Mouse (Mus musculus): ENCODE results near the gene Prr29. TPM values are rescaled to one million over a fixed set of nuclear protein-coding genes. Genes with fewer than 3 reads are reported as not detected.

The Prr29 gene
- polyA plus RNA-seq, 1 experiment: 0.87 TPM

- peak; percentile 73 to 83 for DNase-seq
- peaks cover 12% of the 10 kb centered on the region; the same call in 1 of the 2 replicates for H3K4me1 ChIP-seq (ENCODE audit: control insufficient read depth, insufficient read depth, low read length)
- peak overlapping the region; percentile 39; the same call in 1 of the 2 replicates for H3K27ac ChIP-seq (ENCODE audit: insufficient read depth, low read length)
- WGBS: 42% methylated on average over 19 of the region's 19 CpGs
- no peaks in the 10 kb centered on the region for H3K27me3 ChIP-seq (ENCODE audit: control insufficient read depth, insufficient read depth, low read length)
- no peak overlapping the region for H3K4me3 ChIP-seq (replicated peaks; ENCODE audit: insufficient read depth, low read depth, low read length)
- TF ChIP-seq POLR2A (IDR thresholded peaks at IDR 0.05; ENCODE audit: borderline replicate concordance, insufficient read depth, low read length) (no peak), CTCF (IDR thresholded peaks at IDR 0.05; ENCODE audit: borderline replicate concordance, insufficient read depth, low read depth, low read length) (no peak)
Observed at GRCm38 (mm10) chr11:106355382-106356128, 9.7 kb upstream of the Prr29 start.

GRCm38 (mm10) chr11:106359350-106359749, 5.9 kb upstream of the Prr29 start:
- 47% methylated on average over 5 of the region's 5 CpGs for WGBS
- no peak for DNase-seq
- Histone ChIP-seq H3K4me3 (replicated peaks; ENCODE audit: insufficient read depth, low read depth, low read length) (no peak overlapping the region), H3K27me3 (ENCODE audit: control insufficient read depth, insufficient read depth, low read length) (no peaks in the 10 kb centered on the region), H3K4me1 (ENCODE audit: control insufficient read depth, insufficient read depth, low read length) (peaks cover 12% of the 10 kb centered on the region; the same call in 1 of the 2 replicates), H3K27ac (ENCODE audit: insufficient read depth, low read length) (no peak overlapping the region)
- TF ChIP-seq CTCF (IDR thresholded peaks at IDR 0.05; ENCODE audit: borderline replicate concordance, insufficient read depth, low read depth, low read length) (no peak), POLR2A (IDR thresholded peaks at IDR 0.05; ENCODE audit: borderline replicate concordance, insufficient read depth, low read length) (no peak)

GRCm38 (mm10) chr11:106364712-106365111, 560 bp upstream of the Prr29 start:
- Histone ChIP-seq H3K4me3 (replicated peaks; ENCODE audit: insufficient read depth, low read depth, low read length) (no peak overlapping the region), H3K27me3 (ENCODE audit: control insufficient read depth, insufficient read depth, low read length) (no peaks in the 10 kb centered on the region), H3K27ac (ENCODE audit: insufficient read depth, low read length) (no peak overlapping the region), H3K4me1 (ENCODE audit: control insufficient read depth, insufficient read depth, low read length) (no peaks in the 10 kb centered on the region)
- DNase-seq: no peak
- TF ChIP-seq POLR2A (IDR thresholded peaks at IDR 0.05; ENCODE audit: borderline replicate concordance, insufficient read depth, low read length): no peak
- TF ChIP-seq CTCF (IDR thresholded peaks at IDR 0.05; ENCODE audit: borderline replicate concordance, insufficient read depth, low read depth, low read length): no peak
- WGBS: 23% methylated on average over 11 of the region's 11 CpGs

GRCm38 (mm10) chr11:106366316-106366715, 1.0 kb downstream of the Prr29 start:
- Histone ChIP-seq H3K27me3 (ENCODE audit: control insufficient read depth, insufficient read depth, low read length) (no peaks in the 10 kb centered on the region), H3K4me3 (replicated peaks; ENCODE audit: insufficient read depth, low read depth, low read length) (no peak overlapping the region), H3K4me1 (ENCODE audit: control insufficient read depth, insufficient read depth, low read length) (no peaks in the 10 kb centered on the region), H3K27ac (ENCODE audit: insufficient read depth, low read length) (no peak overlapping the region)
- DNase-seq: peak; percentile 64 to 79
- TF ChIP-seq POLR2A (IDR thresholded peaks at IDR 0.05; ENCODE audit: borderline replicate concordance, insufficient read depth, low read length) (no peak), CTCF (IDR thresholded peaks at IDR 0.05; ENCODE audit: borderline replicate concordance, insufficient read depth, low read depth, low read length) (peak; percentile 89)
- 5% methylated on average over 3 of the region's 3 CpGs for WGBS

- WGBS: 75% methylated on average over 11 of the region's 11 CpGs
- no peak for DNase-seq
- Histone ChIP-seq H3K27me3 (ENCODE audit: control insufficient read depth, insufficient read depth, low read length) (no peaks in the 10 kb centered on the region), H3K27ac (ENCODE audit: insufficient read depth, low read length) (no peak overlapping the region), H3K4me3 (replicated peaks; ENCODE audit: insufficient read depth, low read depth, low read length) (no peak overlapping the region), H3K4me1 (ENCODE audit: control insufficient read depth, insufficient read depth, low read length) (no peaks in the 10 kb centered on the region)
- TF ChIP-seq POLR2A (IDR thresholded peaks at IDR 0.05; ENCODE audit: borderline replicate concordance, insufficient read depth, low read length) (no peak), CTCF (IDR thresholded peaks at IDR 0.05; ENCODE audit: borderline replicate concordance, insufficient read depth, low read depth, low read length) (no peak)
Observed at GRCm38 (mm10) chr11:106373998-106374397, 8.7 kb downstream of the Prr29 start.

GRCm38 (mm10) chr11:106374559-106374958, 9.3 kb downstream of the Prr29 start:
- DNase-seq: no peak
- Histone ChIP-seq H3K4me1 (ENCODE audit: control insufficient read depth, insufficient read depth, low read length) (no peaks in the 10 kb centered on the region), H3K4me3 (replicated peaks; ENCODE audit: insufficient read depth, low read depth, low read length) (no peak overlapping the region), H3K27me3 (ENCODE audit: control insufficient read depth, insufficient read depth, low read length) (no peaks in the 10 kb centered on the region), H3K27ac (ENCODE audit: insufficient read depth, low read length) (no peak overlapping the region)
- 48% methylated on average over 9 of the region's 9 CpGs for WGBS
- TF ChIP-seq CTCF (IDR thresholded peaks at IDR 0.05; ENCODE audit: borderline replicate concordance, insufficient read depth, low read depth, low read length) (no peak), POLR2A (IDR thresholded peaks at IDR 0.05; ENCODE audit: borderline replicate concordance, insufficient read depth, low read length) (no peak)

- TF ChIP-seq POLR2A (IDR thresholded peaks at IDR 0.05; ENCODE audit: borderline replicate concordance, insufficient read depth, low read length) (no peak), CTCF (IDR thresholded peaks at IDR 0.05; ENCODE audit: borderline replicate concordance, insufficient read depth, low read depth, low read length) (no peak)
- no peaks in the 10 kb centered on the region for H3K4me1 ChIP-seq (ENCODE audit: control insufficient read depth, insufficient read depth, low read length)
- H3K27me3 ChIP-seq (ENCODE audit: control insufficient read depth, insufficient read depth, low read length): no peaks in the 10 kb centered on the region
- no peak overlapping the region for H3K4me3 ChIP-seq (replicated peaks; ENCODE audit: insufficient read depth, low read depth, low read length)
- H3K27ac ChIP-seq (ENCODE audit: insufficient read depth, low read length): no peak overlapping the region
- no peak for DNase-seq
- 86% methylated on average over 5 of the region's 5 CpGs for WGBS
Observed at GRCm38 (mm10) chr11:106374979-106375378, 9.7 kb downstream of the Prr29 start.

- no peak overlapping the region for H3K4me3 ChIP-seq (replicated peaks; ENCODE audit: insufficient read depth, low read depth, low read length)
- no peaks in the 10 kb centered on the region for H3K4me1 ChIP-seq (ENCODE audit: control insufficient read depth, insufficient read depth, low read length)
- WGBS: 82% methylated on average over 11 of the region's 11 CpGs
- no peak overlapping the region for H3K27ac ChIP-seq (ENCODE audit: insufficient read depth, low read length)
- no peak for DNase-seq
- no peaks in the 10 kb centered on the region for H3K27me3 ChIP-seq (ENCODE audit: control insufficient read depth, insufficient read depth, low read length)
- TF ChIP-seq POLR2A (IDR thresholded peaks at IDR 0.05; ENCODE audit: borderline replicate concordance, insufficient read depth, low read length) (no peak), CTCF (IDR thresholded peaks at IDR 0.05; ENCODE audit: borderline replicate concordance, insufficient read depth, low read depth, low read length) (0 out of 2 replicates have a peak, but pooled peaks have one; percentile 20)
Observed at GRCm38 (mm10) chr11:106381011-106381410, 15.7 kb downstream of the Prr29 start.

Measured in cerebellum, adult 2 months (tissue).